Mouse (Mus musculus): ENCODE results near the gene Znrf4. TPM values are rescaled to one million over a fixed set of nuclear protein-coding genes. Genes with fewer than 3 reads are reported as not detected.

The Znrf4 gene
- polyA plus RNA-seq, 1 experiment from 2014 or later = not detected

DNA sequence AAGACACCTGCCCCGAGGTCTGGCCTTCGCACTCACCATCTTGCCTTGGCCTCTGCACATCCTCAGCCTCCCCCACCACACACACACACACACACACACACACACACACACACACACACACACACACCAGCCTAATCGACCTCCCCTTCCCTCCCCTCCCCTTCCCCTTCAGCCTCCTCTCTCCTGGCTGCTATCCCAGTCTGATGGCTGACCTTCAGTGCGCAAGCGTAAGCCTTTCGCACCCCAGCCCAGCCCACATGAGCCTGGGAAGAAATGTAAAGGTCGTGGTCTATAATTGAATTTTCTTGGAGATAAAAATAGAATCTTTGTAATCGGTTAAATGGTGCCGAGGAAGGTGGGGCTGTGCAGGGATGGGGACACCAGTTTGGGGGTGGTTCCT, 27.1 kb downstream of the Znrf4 start:
- Histone ChIP-seq H3K9ac (ENCODE audit: low read depth, low read length) (no peak overlapping the region), H3K4me2 (ENCODE audit: low read depth, low read length) (no peak overlapping the region), H3K27me3 (ENCODE audit: control insufficient read depth, insufficient read depth, low read depth, low read length) (0 out of 2 replicates have a peak, but pooled peaks cover 4% of the 10 kb centered on the region), H3K9me3 (replicated peaks; ENCODE audit: control insufficient read depth, low read length) (no peaks in the 10 kb centered on the region), H3K36me3 (ENCODE audit: control insufficient read depth, insufficient read depth) (no peaks in the 10 kb centered on the region), H3K4me3 (ENCODE audit: low read depth, low read length) (no peak overlapping the region), H3K27ac (ENCODE audit: low read length) (no peak overlapping the region), H3K4me1 (ENCODE audit: control insufficient read depth, low read depth, low read length) (no peaks in the 10 kb centered on the region)
- 57% methylated on average over 9 of the region's 9 CpGs for WGBS (ENCODE audit: insufficient replicate concordance)
- no peak for ATAC-seq (ENCODE audit: low read depth)

DNA sequence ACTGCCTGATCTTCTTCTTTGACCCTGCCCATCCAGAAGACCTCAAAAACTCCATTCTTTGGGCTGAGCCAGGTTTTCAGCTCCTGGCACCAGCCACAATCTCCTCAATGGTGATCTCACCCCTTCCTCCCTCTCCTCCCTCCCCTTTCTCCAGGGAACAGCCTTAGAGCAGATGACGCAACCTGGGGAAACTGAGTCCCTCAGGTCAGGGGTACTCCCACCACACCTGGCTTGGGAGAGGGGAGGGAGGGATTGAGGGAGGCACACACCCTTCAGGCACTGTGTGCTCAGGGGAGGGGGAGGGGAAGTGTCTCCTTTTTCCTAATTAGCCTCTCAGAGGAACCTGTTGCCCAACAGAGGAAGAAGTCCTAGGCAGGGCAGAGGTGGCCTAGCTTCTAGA, 29.6 kb downstream of the Znrf4 start:
- Histone ChIP-seq H3K27me3 (ENCODE audit: control insufficient read depth, insufficient read depth, low read depth, low read length) (no peaks in the 10 kb centered on the region), H3K36me3 (ENCODE audit: control insufficient read depth, insufficient read depth) (no peaks in the 10 kb centered on the region), H3K9ac (ENCODE audit: low read depth, low read length) (no peak overlapping the region), H3K4me3 (ENCODE audit: low read depth, low read length) (no peak overlapping the region), H3K4me1 (ENCODE audit: control insufficient read depth, low read depth, low read length) (no peaks in the 10 kb centered on the region), H3K9me3 (replicated peaks; ENCODE audit: control insufficient read depth, low read length) (no peaks in the 10 kb centered on the region), H3K27ac (ENCODE audit: low read length) (no peak overlapping the region), H3K4me2 (ENCODE audit: low read depth, low read length) (no peak overlapping the region)
- ATAC-seq (ENCODE audit: low read depth) = no peak
- 57% methylated on average over 1 of the region's 1 CpGs for WGBS (ENCODE audit: insufficient replicate concordance)

DNA sequence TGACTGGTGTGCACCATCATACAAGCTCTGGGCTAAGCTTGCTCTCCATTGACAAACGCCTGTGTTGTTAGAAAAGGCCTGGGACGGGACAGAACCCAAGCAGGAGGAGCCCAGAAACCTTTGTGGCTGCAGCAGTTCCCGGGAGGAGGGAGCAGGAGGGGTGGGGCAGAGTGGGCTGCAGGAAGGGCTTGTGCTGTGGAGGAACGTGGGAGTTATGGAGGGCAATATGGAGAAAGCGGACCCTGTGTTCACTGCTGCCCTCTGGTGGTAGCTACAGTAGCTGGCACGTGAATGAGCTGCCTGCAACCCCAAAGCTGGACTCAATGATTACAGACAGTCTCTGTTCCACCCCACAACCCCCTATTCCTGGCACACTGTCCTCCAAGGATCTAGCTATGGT, 32.9 kb downstream of the Znrf4 start:
- no peak for ATAC-seq (ENCODE audit: low read depth)
- WGBS (ENCODE audit: insufficient replicate concordance) = 12% methylated on average over 6 of the region's 6 CpGs
- H3K4me1 ChIP-seq (ENCODE audit: control insufficient read depth, low read depth, low read length) = peaks cover 12% of the 10 kb centered on the region
- H3K4me3 ChIP-seq (ENCODE audit: low read depth, low read length) = no peak overlapping the region
- peaks cover 28% of the 10 kb centered on the region for H3K27me3 ChIP-seq (ENCODE audit: control insufficient read depth, insufficient read depth, low read depth, low read length)
- no peak overlapping the region for H3K9ac ChIP-seq (ENCODE audit: low read depth, low read length)
- H3K27ac ChIP-seq (ENCODE audit: low read length) = no peak overlapping the region
- H3K9me3 ChIP-seq (replicated peaks; ENCODE audit: control insufficient read depth, low read length) = peaks cover 2% of the 10 kb centered on the region; the same call in 1 of the 2 replicates
- no peak overlapping the region for H3K4me2 ChIP-seq (ENCODE audit: low read depth, low read length)
- no peaks in the 10 kb centered on the region for H3K36me3 ChIP-seq (ENCODE audit: control insufficient read depth, insufficient read depth)

DNA sequence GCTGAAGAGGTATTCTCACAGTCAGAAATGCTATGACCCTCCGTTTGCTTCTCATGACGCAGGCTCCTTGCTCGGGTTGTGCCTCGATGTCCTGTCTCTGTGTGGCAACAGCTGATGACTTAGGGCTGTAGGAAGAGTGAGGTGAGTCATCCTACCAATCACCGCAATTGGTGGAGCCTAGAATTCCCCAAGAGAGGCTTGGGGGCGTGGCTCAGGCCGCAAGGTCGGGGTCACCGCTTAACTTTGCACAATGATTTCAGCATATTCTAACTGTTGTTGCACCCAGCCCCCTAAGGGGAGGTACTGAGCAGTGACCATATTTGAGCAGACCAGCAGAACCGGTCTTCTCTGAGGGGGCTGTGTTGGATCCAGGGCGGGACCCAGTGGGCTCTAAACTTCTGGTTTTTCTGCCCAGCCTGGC, 34.0 kb downstream of the Znrf4 start:
- H3K4me1 ChIP-seq (ENCODE audit: control insufficient read depth, low read depth, low read length) = peaks cover 23% of the 10 kb centered on the region
- no peak overlapping the region for H3K27ac ChIP-seq (ENCODE audit: low read length)
- ATAC-seq (ENCODE audit: low read depth) = no peak
- peaks cover 40% of the 10 kb centered on the region for H3K27me3 ChIP-seq (ENCODE audit: control insufficient read depth, insufficient read depth, low read depth, low read length)
- H3K36me3 ChIP-seq (ENCODE audit: control insufficient read depth, insufficient read depth) = no peaks in the 10 kb centered on the region
- H3K9me3 ChIP-seq (replicated peaks; ENCODE audit: control insufficient read depth, low read length) = peaks cover 2% of the 10 kb centered on the region; the same call in 1 of the 2 replicates
- no peak overlapping the region for H3K4me2 ChIP-seq (ENCODE audit: low read depth, low read length)
- WGBS (ENCODE audit: insufficient replicate concordance) = 50% methylated on average over 11 of the region's 11 CpGs
- no peak overlapping the region for H3K4me3 ChIP-seq (ENCODE audit: low read depth, low read length)
- no peak overlapping the region for H3K9ac ChIP-seq (ENCODE audit: low read depth, low read length)

DNA sequence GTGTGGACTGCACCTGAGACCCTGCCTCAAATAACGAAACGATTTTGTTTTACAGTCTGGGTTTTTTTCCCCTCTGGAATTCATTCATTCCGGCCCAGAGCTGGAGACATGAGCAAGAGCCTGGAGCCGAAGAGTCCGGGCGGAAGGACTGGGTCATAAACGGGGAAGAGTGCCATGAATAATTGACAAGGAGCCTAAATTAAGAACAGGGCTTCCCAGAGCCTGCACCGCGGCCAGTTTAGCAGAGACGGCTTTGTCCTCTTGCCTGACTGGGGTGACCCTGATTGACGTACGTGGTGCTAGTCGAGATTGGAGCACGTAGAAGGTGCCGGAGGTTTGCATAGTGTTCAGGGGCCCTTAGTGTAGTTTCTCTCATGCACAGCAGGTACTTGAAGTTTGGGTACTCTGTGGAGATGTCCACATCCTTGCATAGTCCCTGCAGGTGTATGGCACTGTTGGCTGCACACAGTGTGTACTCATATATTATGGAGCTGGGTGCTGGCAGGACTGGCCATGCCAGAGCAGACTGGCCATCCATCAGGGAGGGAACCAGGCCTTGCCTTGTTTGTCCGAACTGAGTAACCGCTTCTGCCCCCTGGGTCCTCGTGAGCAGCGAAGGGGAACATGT, 34.9 kb downstream of the Znrf4 start:
- Histone ChIP-seq H3K9me3 (replicated peaks; ENCODE audit: control insufficient read depth, low read length) (peaks cover 2% of the 10 kb centered on the region; the same call in 1 of the 2 replicates), H3K27me3 (ENCODE audit: control insufficient read depth, insufficient read depth, low read depth, low read length) (peaks cover 49% of the 10 kb centered on the region), H3K36me3 (ENCODE audit: control insufficient read depth, insufficient read depth) (no peaks in the 10 kb centered on the region), H3K27ac (ENCODE audit: low read length) (no peak overlapping the region), H3K4me2 (ENCODE audit: low read depth, low read length) (no peak overlapping the region), H3K4me3 (ENCODE audit: low read depth, low read length) (no peak overlapping the region), H3K4me1 (ENCODE audit: control insufficient read depth, low read depth, low read length) (peaks cover 28% of the 10 kb centered on the region), H3K9ac (ENCODE audit: low read depth, low read length) (no peak overlapping the region)
- no peak for ATAC-seq (ENCODE audit: low read depth)
- WGBS (ENCODE audit: insufficient replicate concordance) = 80% methylated on average over 19 of the region's 19 CpGs

DNA sequence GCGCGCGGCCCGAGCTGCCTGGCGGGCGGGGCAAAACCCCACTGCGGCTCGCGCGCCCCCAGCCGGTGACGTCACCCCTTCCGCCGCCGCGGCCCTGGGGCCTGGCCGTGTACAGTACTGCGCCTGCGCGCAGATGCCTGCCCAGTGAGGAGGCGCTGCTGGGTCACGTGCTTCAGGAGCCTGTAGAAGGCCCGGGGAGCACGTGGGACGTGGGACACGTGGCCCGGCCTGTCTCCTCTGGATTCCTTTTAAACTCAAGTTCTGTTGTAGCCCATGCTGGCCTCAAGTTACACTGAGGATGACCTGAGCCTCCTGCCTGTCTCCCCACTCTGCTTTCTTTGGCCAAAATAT, 35.9 kb downstream of the Znrf4 start, which contains the start of gene Ptprs:
Gene Ptprs (minus strand): TSS at position 82 of the 351 bp plus-strand sequence.
- peaks cover 58% of the 10 kb centered on the region for H3K27me3 ChIP-seq (ENCODE audit: control insufficient read depth, insufficient read depth, low read depth, low read length)
- peak; percentile 68 for ATAC-seq (ENCODE audit: low read depth)
- H3K27ac ChIP-seq (ENCODE audit: low read length) = no peak within 1 kb of the TSS
- H3K4me2 ChIP-seq (ENCODE audit: low read depth, low read length) = peak within 1 kb of the TSS; percentile 70
- H3K4me1 ChIP-seq (ENCODE audit: control insufficient read depth, low read depth, low read length) = peaks cover 32% of the 10 kb centered on the region
- peaks cover 2% of the 10 kb centered on the region; the same call in 1 of the 2 replicates for H3K9me3 ChIP-seq (replicated peaks; ENCODE audit: control insufficient read depth, low read length)
- H3K4me3 ChIP-seq (ENCODE audit: low read depth, low read length) = peak within 1 kb of the TSS; percentile 58
- under 1% methylated on average over 27 of the region's 27 CpGs for WGBS (ENCODE audit: insufficient replicate concordance)
- no peaks in the 10 kb centered on the region for H3K36me3 ChIP-seq (ENCODE audit: control insufficient read depth, insufficient read depth)
- peak within 1 kb of the TSS; percentile 34 for H3K9ac ChIP-seq (ENCODE audit: low read depth, low read length)

DNA sequence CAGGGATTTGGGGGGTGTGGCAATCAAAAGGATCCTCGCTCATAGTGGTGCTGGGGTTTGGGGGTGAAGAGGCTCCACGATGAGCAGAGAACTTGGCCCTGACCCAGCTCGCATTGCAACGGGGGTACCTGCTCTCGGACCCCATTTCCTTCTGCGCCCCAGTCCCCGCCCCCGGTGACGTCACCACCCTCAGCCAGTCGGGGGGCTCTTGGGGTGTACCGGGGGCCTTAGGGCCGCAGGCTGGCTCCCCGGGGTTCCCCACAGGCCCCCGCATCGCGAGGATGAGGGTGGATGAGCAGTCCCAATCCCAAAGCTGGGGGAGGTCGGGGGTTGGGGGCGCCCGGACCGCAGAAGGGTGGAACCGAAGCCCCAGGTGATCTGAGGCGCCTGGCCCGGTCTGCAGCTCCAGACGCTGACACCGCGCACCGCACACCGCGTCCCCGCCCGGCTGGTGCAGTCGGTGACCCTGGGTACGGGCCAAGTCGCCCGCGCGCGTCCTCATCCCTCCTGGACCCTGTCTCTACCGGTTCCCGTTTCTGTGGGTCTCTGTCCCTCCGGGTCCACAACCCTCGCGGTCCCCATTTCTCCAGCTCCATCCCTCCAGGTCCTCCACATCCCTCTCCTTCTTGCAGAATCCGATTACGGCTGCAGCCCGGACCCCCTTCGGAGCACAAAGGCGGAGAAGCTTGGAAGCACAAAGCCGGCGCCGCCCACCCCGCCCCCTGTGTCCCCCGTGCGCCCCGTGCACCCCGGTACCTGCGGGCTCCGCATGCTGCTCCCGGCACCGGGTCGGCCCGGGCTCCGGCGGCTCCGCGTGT, 36.4 kb downstream of the Znrf4 start:
- Histone ChIP-seq H3K9me3 (replicated peaks; ENCODE audit: control insufficient read depth, low read length) (peaks cover 2% of the 10 kb centered on the region; the same call in 1 of the 2 replicates), H3K4me3 (ENCODE audit: low read depth, low read length) (peak overlapping the region; percentile 58), H3K4me1 (ENCODE audit: control insufficient read depth, low read depth, low read length) (peaks cover 32% of the 10 kb centered on the region), H3K36me3 (ENCODE audit: control insufficient read depth, insufficient read depth) (no peaks in the 10 kb centered on the region), H3K9ac (ENCODE audit: low read depth, low read length) (peak overlapping the region; percentile 34), H3K27ac (ENCODE audit: low read length) (no peak overlapping the region), H3K27me3 (ENCODE audit: control insufficient read depth, insufficient read depth, low read depth, low read length) (peaks cover 64% of the 10 kb centered on the region), H3K4me2 (ENCODE audit: low read depth, low read length) (peak overlapping the region; percentile 70)
- WGBS (ENCODE audit: insufficient replicate concordance) = 1% methylated on average over 53 of the region's 66 CpGs
- peak; percentile 19; the same call in 1 of the 2 replicates for ATAC-seq (ENCODE audit: low read depth)

DNA sequence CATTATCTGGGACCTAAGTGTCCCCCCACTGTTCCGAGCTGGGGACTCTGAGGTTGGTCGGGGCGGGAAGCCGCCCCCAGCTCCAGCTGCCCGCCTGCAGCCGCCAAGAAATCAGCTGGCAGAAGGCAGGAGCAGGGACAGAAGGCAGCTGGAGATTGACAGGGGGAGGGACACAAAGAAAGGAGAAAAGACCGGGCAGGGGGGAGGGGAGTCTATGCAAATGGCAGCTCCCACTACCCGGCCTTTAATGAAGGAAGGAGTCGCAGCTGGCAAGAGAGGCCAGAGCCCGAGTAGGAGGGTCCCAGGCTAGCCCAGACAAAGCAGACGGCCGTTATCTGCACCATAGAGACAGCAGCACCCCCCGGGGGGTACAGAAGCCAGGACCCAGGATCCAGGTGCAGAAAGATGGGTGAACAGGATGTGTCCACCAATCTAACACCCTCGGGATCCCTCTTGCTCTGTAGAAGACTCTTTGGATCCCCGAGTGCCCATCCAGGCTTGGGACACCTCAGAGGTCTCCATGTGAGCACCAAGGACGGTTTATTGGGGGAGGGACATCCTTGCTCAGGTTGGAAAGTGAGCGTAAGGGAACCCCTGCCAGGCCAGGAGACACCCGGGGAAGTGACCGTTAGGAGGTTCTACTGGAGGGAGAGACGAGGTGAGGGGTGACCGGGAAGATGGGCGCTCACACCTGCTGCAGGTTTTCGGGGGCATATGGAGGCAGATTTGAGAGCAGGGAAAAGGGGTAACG, 37.2 kb downstream of the Znrf4 start:
- H3K27ac ChIP-seq (ENCODE audit: low read length) = no peak overlapping the region
- no peak for ATAC-seq (ENCODE audit: low read depth)
- H3K4me2 ChIP-seq (ENCODE audit: low read depth, low read length) = peak overlapping the region; percentile 70
- peaks cover 2% of the 10 kb centered on the region; the same call in 1 of the 2 replicates for H3K9me3 ChIP-seq (replicated peaks; ENCODE audit: control insufficient read depth, low read length)
- peaks cover 71% of the 10 kb centered on the region for H3K27me3 ChIP-seq (ENCODE audit: control insufficient read depth, insufficient read depth, low read depth, low read length)
- peaks cover 32% of the 10 kb centered on the region for H3K4me1 ChIP-seq (ENCODE audit: control insufficient read depth, low read depth, low read length)
- H3K9ac ChIP-seq (ENCODE audit: low read depth, low read length) = no peak overlapping the region
- H3K36me3 ChIP-seq (ENCODE audit: control insufficient read depth, insufficient read depth) = no peaks in the 10 kb centered on the region
- H3K4me3 ChIP-seq (ENCODE audit: low read depth, low read length) = peak overlapping the region; percentile 58
- WGBS (ENCODE audit: insufficient replicate concordance) = 2% methylated on average over 24 of the region's 24 CpGs

Data from liver, embryonic 16.5 days (tissue).